Mouse (Mus musculus) forebrain, embryonic 15.5 days (tissue): ENCODE data around the gene Sytl1. TPM values are rescaled to one million over a fixed set of nuclear protein-coding genes. Genes with fewer than 3 reads are reported as not detected.

Experiments used
- ATAC-seq: fragments of 200-750 bp; cut with Nextera tagmentation; replicated peaks from 2 replicates; pipeline ENCODE4 v1.8.0; 2017; ENCODE audit warnings: mild to moderate bottlenecking, moderate TSS enrichment, moderate library complexity
- H3K27ac ChIP-seq: fragments of 300-500 bp; sonication (generic); replicated peaks from 2 replicates; pipeline ENCODE4 v1.5.1; 2015; ENCODE audit warnings: mild to moderate bottlenecking, inconsistent platforms
- H3K27me3 ChIP-seq: fragments of 300-500 bp; sonication (generic); 2 replicates; pipeline ENCODE4 v1.6.1; 2015; ENCODE audit warnings: inconsistent platforms
- H3K36me3 ChIP-seq: fragments of 300-500 bp; sonication (generic); 2 replicates; pipeline ENCODE4 v1.6.1; 2015; ENCODE audit warnings: mild to moderate bottlenecking, inconsistent platforms
- H3K4me1 ChIP-seq: fragments of 300-500 bp; sonication (generic); 2 replicates; pipeline ENCODE4 v1.6.1; 2015; ENCODE audit warnings: inconsistent platforms
- H3K4me2 ChIP-seq: fragments of 300-500 bp; sonication (generic); replicated peaks from 2 replicates; pipeline ENCODE4 v1.6.1; 2015; ENCODE audit warnings: mild to moderate bottlenecking, inconsistent platforms
- H3K4me3 ChIP-seq: fragments of 300-500 bp; sonication (generic); 2 replicates; pipeline ENCODE4 v1.5.1; 2015; ENCODE audit warnings: mild to moderate bottlenecking, inconsistent platforms
- H3K9ac ChIP-seq: fragments of 300-500 bp; sonication (generic); replicated peaks from 2 replicates; pipeline ENCODE4 v1.6.1; 2015; ENCODE audit warnings: mild to moderate bottlenecking, inconsistent platforms
- H3K9me3 ChIP-seq: fragments of 300-500 bp; sonication (generic); 2 replicates; pipeline ENCODE4 v1.6.1; 2016; ENCODE audit warnings: inconsistent platforms
- WGBS: fragments of 180-500 bp; shearing (Covaris S2); methylation state at CpG from one replicate; pipeline ENCODE4 v1.1.7; 2015; ENCODE audit warnings: mixed read lengths; 5-methylcytosine and 5-hydroxymethylcytosine counted together
- polyA plus RNA-seq: library from polyadenylated mRNA; unstranded; fragments of >200 nt; fragmentation: Nextera tagmentation; extraction: Ambion mirVana; gene quantifications from 2 replicates; pipeline ENCODE4 v1.2.1, GENCODE M21; 2015

The Sytl1 gene
- 0.29 and 0.61 TPM in 2 replicates for polyA plus RNA-seq

- Histone ChIP-seq H3K9me3 (no peaks in the 10 kb centered on the region), H3K36me3 (peaks cover 42% of the 10 kb centered on the region), H3K4me2 (no peak within 1 kb of the TSS), H3K4me3 (no peak within 1 kb of the TSS), H3K27ac (no peak within 1 kb of the TSS), H3K4me1 (no peaks in the 10 kb centered on the region), H3K27me3 (no peaks in the 10 kb centered on the region), H3K9ac (no peak within 1 kb of the TSS)
- no peak for ATAC-seq
- WGBS = 42% methylated on average over 7 of the region's 7 CpGs
Measured at GRCm38 (mm10) chr4:133262882-133263281, at the start of gene Sytl1. Sytl1 (minus strand) TSS chr4:133263113.

- no peaks in the 10 kb centered on the region for H3K4me1 ChIP-seq
Measured at GRCm38 (mm10) chr4:133309948-133310347, 47.0 kb upstream of the Sytl1 start.

GRCm38 (mm10) chr4:133307331-133307730 lies 44.4 kb upstream of the Sytl1 start:
- Histone ChIP-seq H3K4me2 (no peak overlapping the region), H3K27me3 (no peaks in the 10 kb centered on the region), H3K4me3 (no peak overlapping the region), H3K27ac (no peak overlapping the region), H3K9ac (no peak overlapping the region), H3K4me1 (no peaks in the 10 kb centered on the region), H3K36me3 (peaks cover 3% of the 10 kb centered on the region; the same call in 1 of the 2 replicates), H3K9me3 (no peaks in the 10 kb centered on the region)
- whole genome bisulfite sequencing = 34% methylated on average over 3 of the region's 3 CpGs
- no peak for ATAC-seq

More at GRCm38 (mm10) chr4:133309948-133310347, 47.0 kb upstream of the Sytl1 start:
- under 1% methylated on average over 3 of the region's 3 CpGs for WGBS
- H3K27ac ChIP-seq = no peak overlapping the region
- peaks cover 9% of the 10 kb centered on the region; the same call in 1 of the 2 replicates for H3K36me3 ChIP-seq
- no peaks in the 10 kb centered on the region for H3K9me3 ChIP-seq
- no peak for ATAC-seq
- no peak overlapping the region for H3K4me3 ChIP-seq
- H3K9ac ChIP-seq = no peak overlapping the region
- no peak overlapping the region for H3K4me2 ChIP-seq
- no peaks in the 10 kb centered on the region for H3K27me3 ChIP-seq

- no peak overlapping the region for H3K27ac ChIP-seq
- no peaks in the 10 kb centered on the region for H3K27me3 ChIP-seq
- H3K4me3 ChIP-seq = no peak overlapping the region
- WGBS = 86% methylated on average over 7 of the region's 7 CpGs
- H3K4me2 ChIP-seq = no peak overlapping the region
- H3K9ac ChIP-seq = no peak overlapping the region
- ATAC-seq = no peak
- no peaks in the 10 kb centered on the region for H3K4me1 ChIP-seq
- no peaks in the 10 kb centered on the region for H3K9me3 ChIP-seq
- H3K36me3 ChIP-seq = peaks cover 10% of the 10 kb centered on the region; the same call in 1 of the 2 replicates
Measured at GRCm38 (mm10) chr4:133305825-133306224, 42.9 kb upstream of the Sytl1 start.

GRCm38 (mm10) chr4:133304770-133305169 lies 41.9 kb upstream of the Sytl1 start:
- no peak overlapping the region for H3K4me3 ChIP-seq
- no peaks in the 10 kb centered on the region for H3K27me3 ChIP-seq
- 90% methylated on average over 7 of the region's 7 CpGs for WGBS
- H3K4me2 ChIP-seq = no peak overlapping the region
- no peaks in the 10 kb centered on the region for H3K9me3 ChIP-seq
- peaks cover 9% of the 10 kb centered on the region for H3K4me1 ChIP-seq
- ATAC-seq = no peak
- H3K27ac ChIP-seq = no peak overlapping the region
- H3K36me3 ChIP-seq = peaks cover 15% of the 10 kb centered on the region; the same call in 1 of the 2 replicates
- H3K9ac ChIP-seq = no peak overlapping the region

- ATAC-seq = no peak
- Histone ChIP-seq H3K9me3 (no peaks in the 10 kb centered on the region), H3K27me3 (no peaks in the 10 kb centered on the region), H3K4me1 (peaks cover 30% of the 10 kb centered on the region), H3K27ac (peak overlapping the region; percentile 56), H3K36me3 (peaks cover 16% of the 10 kb centered on the region; the same call in 1 of the 2 replicates), H3K4me2 (no peak overlapping the region), H3K4me3 (no peak overlapping the region), H3K9ac (no peak overlapping the region)
- 74% methylated on average over 5 of the region's 5 CpGs for WGBS
Measured at GRCm38 (mm10) chr4:133302668-133303067, 39.8 kb upstream of the Sytl1 start.

GRCm38 (mm10) chr4:133301802-133302201 lies 38.9 kb upstream of the Sytl1 start:
- Histone ChIP-seq H3K9me3 (no peaks in the 10 kb centered on the region), H3K4me1 (peaks cover 34% of the 10 kb centered on the region), H3K4me3 (no peak overlapping the region), H3K4me2 (no peak overlapping the region), H3K27ac (0 out of 2 replicates have a peak overlapping the region, but pooled peaks have one; percentile 22), H3K36me3 (peaks cover 16% of the 10 kb centered on the region; the same call in 1 of the 2 replicates), H3K27me3 (no peaks in the 10 kb centered on the region), H3K9ac (no peak overlapping the region)
- no peak for ATAC-seq
- 26% methylated on average over 4 of the region's 4 CpGs for WGBS

- H3K36me3 ChIP-seq = peaks cover 29% of the 10 kb centered on the region
- H3K9ac ChIP-seq = no peak overlapping the region
- peaks cover 34% of the 10 kb centered on the region for H3K4me1 ChIP-seq
Measured at GRCm38 (mm10) chr4:133300421-133300820, 37.5 kb upstream of the Sytl1 start.

GRCm38 (mm10) chr4:133299701-133300100 lies 36.8 kb upstream of the Sytl1 start:
- H3K27ac ChIP-seq = peak overlapping the region; percentile 93
- H3K4me3 ChIP-seq = no peak overlapping the region
- 50% methylated on average over 5 of the region's 5 CpGs for WGBS
- no peak overlapping the region for H3K9ac ChIP-seq
- no peaks in the 10 kb centered on the region for H3K9me3 ChIP-seq
- peaks cover 36% of the 10 kb centered on the region for H3K36me3 ChIP-seq
- ATAC-seq = peak; percentile 73
- H3K4me1 ChIP-seq = peaks cover 34% of the 10 kb centered on the region
- H3K27me3 ChIP-seq = no peaks in the 10 kb centered on the region
- no peak overlapping the region for H3K4me2 ChIP-seq

More at GRCm38 (mm10) chr4:133300421-133300820, 37.5 kb upstream of the Sytl1 start:
- Histone ChIP-seq H3K9me3 (no peaks in the 10 kb centered on the region), H3K27ac (peak overlapping the region; percentile 93), H3K4me3 (no peak overlapping the region), H3K4me2 (no peak overlapping the region), H3K27me3 (no peaks in the 10 kb centered on the region)
- 89% methylated on average over 11 of the region's 11 CpGs for WGBS
- no peak for ATAC-seq

- H3K36me3 ChIP-seq = peaks cover 37% of the 10 kb centered on the region
Measured at GRCm38 (mm10) chr4:133298516-133299365, 35.8 kb upstream of the Sytl1 start.

GRCm38 (mm10) chr4:133297801-133298238 lies 34.9 kb upstream of the Sytl1 start:
- Histone ChIP-seq H3K4me1 (peaks cover 43% of the 10 kb centered on the region), H3K9me3 (no peaks in the 10 kb centered on the region), H3K27me3 (no peaks in the 10 kb centered on the region), H3K4me3 (no peak overlapping the region), H3K27ac (peak overlapping the region; percentile 93), H3K36me3 (peaks cover 35% of the 10 kb centered on the region), H3K4me2 (no peak overlapping the region), H3K9ac (0 out of 2 replicates have a peak overlapping the region, but pooled peaks have one; percentile 13)
- WGBS = 3% methylated on average over 5 of the region's 5 CpGs
- ATAC-seq = peak; percentile 75

More at GRCm38 (mm10) chr4:133298516-133299365, 35.8 kb upstream of the Sytl1 start:
- Histone ChIP-seq H3K4me2 (no peak overlapping the region), H3K9ac (peak overlapping the region; percentile 9; the same call in 1 of the 2 replicates), H3K4me3 (no peak overlapping the region), H3K27me3 (no peaks in the 10 kb centered on the region), H3K9me3 (no peaks in the 10 kb centered on the region), H3K4me1 (peaks cover 34% of the 10 kb centered on the region), H3K27ac (peak overlapping the region; percentile 93)
- 36% methylated on average over 12 of the region's 12 CpGs for WGBS
- ATAC-seq = no peak; the same call in 1 of the 2 replicates

- peaks cover 35% of the 10 kb centered on the region for H3K36me3 ChIP-seq
- no peaks in the 10 kb centered on the region for H3K9me3 ChIP-seq
- 76% methylated on average over 10 of the region's 10 CpGs for WGBS
- H3K4me3 ChIP-seq = no peak overlapping the region
- H3K27me3 ChIP-seq = no peaks in the 10 kb centered on the region
- H3K4me2 ChIP-seq = no peak overlapping the region
- peaks cover 47% of the 10 kb centered on the region for H3K4me1 ChIP-seq
- H3K9ac ChIP-seq = 0 out of 2 replicates have a peak overlapping the region, but pooled peaks have one; percentile 13
- H3K27ac ChIP-seq = peak overlapping the region; percentile 93
- ATAC-seq = no peak; the same call in 1 of the 2 replicates
Measured at GRCm38 (mm10) chr4:133297360-133297759, 34.4 kb upstream of the Sytl1 start.
